Mouse (Mus musculus): ENCODE results near the gene Olfr56. TPM values are rescaled to one million over a fixed set of nuclear protein-coding genes. Genes with fewer than 3 reads are reported as not detected.
"Not testable (repeated sequence)": the region's sequence is repeated elsewhere in the genome, so short reads cannot be mapped to it uniquely, and the experiment has no call there.

Olfr56 gene
- polyA plus RNA-seq, 1 experiment: 0.05 TPM

GRCm38 (mm10) chr11:49170576-49170975 is 191.9 kb downstream of the Olfr56 start:
- no peak for TF ChIP-seq CEBPB (IDR thresholded peaks at IDR 0.05; ENCODE audit: low read depth)
- Histone ChIP-seq H3ac (ENCODE audit: control insufficient read depth, insufficient read length, low read depth) (no peak overlapping the region), H3K36me3 (ENCODE audit: control insufficient read depth, insufficient read depth) (no peaks in the 10 kb centered on the region), H3K27me3 (ENCODE audit: control insufficient read depth, insufficient read depth, insufficient read length) (peaks cover 41% of the 10 kb centered on the region), H3K79me3 (ENCODE audit: low read depth) (no peaks in the 10 kb centered on the region), H3K4me3 (ENCODE audit: insufficient read depth, poor library complexity, severe bottlenecking) (no peak overlapping the region), H3K79me2 (ENCODE audit: control insufficient read depth, insufficient read depth) (no peaks in the 10 kb centered on the region)

- TF ChIP-seq MAX (IDR thresholded peaks at IDR 0.05) (no peak), CEBPB (IDR thresholded peaks at IDR 0.05; ENCODE audit: low read depth) (no peak), MYOG (IDR thresholded peaks at IDR 0.05; ENCODE audit: control insufficient read depth, extremely low read depth, insufficient read length) (no peak), CTCF (IDR thresholded peaks at IDR 0.05; ENCODE audit: control insufficient read depth, insufficient read depth, insufficient read length) (no peak), USF1 (IDR thresholded peaks at IDR 0.05; ENCODE audit: low read depth) (no peak), MYOD1 (IDR thresholded peaks at IDR 0.05; ENCODE audit: control insufficient read depth, insufficient read length, low read depth) (no peak), FOSL1 (IDR thresholded peaks at IDR 0.05; ENCODE audit: insufficient read depth, low read length, poor library complexity, severe bottlenecking) (no peak)
- no peaks in the 10 kb centered on the region for H3K36me3 ChIP-seq (ENCODE audit: control insufficient read depth, insufficient read depth)
- H3K4me3 ChIP-seq (ENCODE audit: insufficient read depth, poor library complexity, severe bottlenecking): no peak overlapping the region
- H3ac ChIP-seq (ENCODE audit: control insufficient read depth, insufficient read length, low read depth): no peak overlapping the region
- peaks cover 30% of the 10 kb centered on the region for H3K27me3 ChIP-seq (ENCODE audit: control insufficient read depth, insufficient read depth, insufficient read length)
- no peaks in the 10 kb centered on the region for H3K79me2 ChIP-seq (ENCODE audit: control insufficient read depth, insufficient read depth)
- no peaks in the 10 kb centered on the region for H3K79me3 ChIP-seq (ENCODE audit: low read depth)
These were observed 196.7 kb downstream of the Olfr56 start for GRCm38 (mm10) chr11:49175345-49175744.

GRCm38 (mm10) chr11:49176047-49176779 is 197.5 kb downstream of the Olfr56 start:
- not testable (repeated sequence) for H3K36me3 ChIP-seq (ENCODE audit: control insufficient read depth, insufficient read depth); H3K4me3 ChIP-seq (ENCODE audit: insufficient read depth, poor library complexity, severe bottlenecking); H3K79me3 ChIP-seq (ENCODE audit: low read depth); H3ac ChIP-seq (ENCODE audit: control insufficient read depth, insufficient read length, low read depth); H3K79me2 ChIP-seq (ENCODE audit: control insufficient read depth, insufficient read depth)
- peaks cover 30% of the 10 kb centered on the region for H3K27me3 ChIP-seq (ENCODE audit: control insufficient read depth, insufficient read depth, insufficient read length)

GRCm38 (mm10) chr11:49183172-49183571 is 204.5 kb downstream of the Olfr56 start:
- no peak for TF ChIP-seq MAX (IDR thresholded peaks at IDR 0.05)
- no peak for TF ChIP-seq CEBPB (IDR thresholded peaks at IDR 0.05; ENCODE audit: low read depth)
- no peak for TF ChIP-seq MYOG (IDR thresholded peaks at IDR 0.05; ENCODE audit: control insufficient read depth, extremely low read depth, insufficient read length)
- no peak for TF ChIP-seq CTCF (IDR thresholded peaks at IDR 0.05; ENCODE audit: control insufficient read depth, insufficient read depth, insufficient read length)
- TF ChIP-seq USF1 (IDR thresholded peaks at IDR 0.05; ENCODE audit: low read depth): no peak
- no peak for TF ChIP-seq MYOD1 (IDR thresholded peaks at IDR 0.05; ENCODE audit: control insufficient read depth, insufficient read length, low read depth)
- no peak for TF ChIP-seq FOSL1 (IDR thresholded peaks at IDR 0.05; ENCODE audit: insufficient read depth, low read length, poor library complexity, severe bottlenecking)

More at GRCm38 (mm10) chr11:49183172-49183571, 204.5 kb downstream of the Olfr56 start:
- Histone ChIP-seq H3K79me3 (ENCODE audit: low read depth) (no peaks in the 10 kb centered on the region), H3K79me2 (ENCODE audit: control insufficient read depth, insufficient read depth) (no peaks in the 10 kb centered on the region), H3K27me3 (ENCODE audit: control insufficient read depth, insufficient read depth, insufficient read length) (peaks cover 37% of the 10 kb centered on the region), H3K36me3 (ENCODE audit: control insufficient read depth, insufficient read depth) (no peaks in the 10 kb centered on the region), H3K4me3 (ENCODE audit: insufficient read depth, poor library complexity, severe bottlenecking) (no peak overlapping the region), H3ac (ENCODE audit: control insufficient read depth, insufficient read length, low read depth) (no peak overlapping the region)

Other genes with a start within 250 kb of the Olfr56 start
- 3,051 TPM for gene Rack1, start 178.6 kb upstream of the Olfr56 start, polyA plus RNA-seq (2012; fragmentation: generic; extraction: Trizol)
- gene Trim41, start 161.5 kb upstream of the Olfr56 start, polyA plus RNA-seq (2012; fragmentation: generic; extraction: Trizol): 24.4 TPM
- gene Trim7, start 152.7 kb upstream of the Olfr56 start, polyA plus RNA-seq (2012; fragmentation: generic; extraction: Trizol): 1.9 TPM
- 8.0 TPM for gene Gm12184, start 152.2 kb upstream of the Olfr56 start, polyA plus RNA-seq (2012; fragmentation: generic; extraction: Trizol)
- 9.1 TPM for gene Irgm1, start 107.2 kb upstream of the Olfr56 start, polyA plus RNA-seq (2012; fragmentation: generic; extraction: Trizol)
- not detected for gene Gm5431, start 76.7 kb upstream of the Olfr56 start, polyA plus RNA-seq (2012; fragmentation: generic; extraction: Trizol)
- gene Psme2b, start 32.7 kb upstream of the Olfr56 start, polyA plus RNA-seq (2012; fragmentation: generic; extraction: Trizol): 2.1 TPM
- 0.28 TPM for gene 9930111J21Rik1, start 509 bp downstream of the Olfr56 start, polyA plus RNA-seq (2012; fragmentation: generic; extraction: Trizol)
- 0.01 TPM for gene Gm12185, start 13.3 kb downstream of the Olfr56 start, polyA plus RNA-seq (2012; fragmentation: generic; extraction: Trizol)
- not detected for gene Tgtp1, start 15.3 kb downstream of the Olfr56 start, polyA plus RNA-seq (2012; fragmentation: generic; extraction: Trizol)
- 0.20 TPM for gene 9930111J21Rik2, start 72.4 kb downstream of the Olfr56 start, polyA plus RNA-seq (2012; fragmentation: generic; extraction: Trizol)
- gene Tgtp2, start 85.3 kb downstream of the Olfr56 start, polyA plus RNA-seq (2012; fragmentation: generic; extraction: Trizol): 0.12 TPM
- 1.7 TPM for gene Ifi47, start 97.7 kb downstream of the Olfr56 start, polyA plus RNA-seq (2012; fragmentation: generic; extraction: Trizol)
- gene Olfr1396, start 136.0 kb downstream of the Olfr56 start, polyA plus RNA-seq (2012; fragmentation: generic; extraction: Trizol): not detected
- not detected for gene Olfr1395, start 163.4 kb downstream of the Olfr56 start, polyA plus RNA-seq (2012; fragmentation: generic; extraction: Trizol)
- gene Olfr1394, start 175.5 kb downstream of the Olfr56 start, polyA plus RNA-seq (2012; fragmentation: generic; extraction: Trizol): not detected
- gene Btnl9, start 208.3 kb downstream of the Olfr56 start, polyA plus RNA-seq (2012; fragmentation: generic; extraction: Trizol): not detected
- gene Zfp62, start 224.4 kb downstream of the Olfr56 start, polyA plus RNA-seq (2012; fragmentation: generic; extraction: Trizol): 3.3 TPM

Data from C2C12 (cell line).